In genomic region chr17:15981558-15981957, GRCm38 (mm10) we compare ENCODE assay signal across 17 mouse cellular contexts.
"Had no signal": no experiment of that assay in that cellular context is flagged by ENCODE, and none has a peak within 500 bp of the region (broad histone marks: within the 10 kb centered on the region; RNA-seq: fewer than 3 reads in every experiment).

No protein-coding gene starts in this region.

- H3K36me3 ChIP-seq: limb, embryonic 12.5 days; liver, embryonic 13.5 days; lung, embryonic 15.5 days had no signal

- H3K9ac ChIP-seq: limb, embryonic 12.5 days; liver, embryonic 13.5 days; liver, postnatal 0 days; lung, embryonic 15.5 days had no signal

- DNase-seq: kidney, adult 8-10 months; kidney, postnatal 25 days; layer of hippocampus, postnatal 36 days; liver; liver, embryonic 13.5 days; liver, postnatal 0 days; lung, postnatal 14 days; retina, postnatal 1 day; right cerebral cortex, postnatal 4 days; spleen, adult 18-20 months; thymus, adult 18-20 months; thymus, postnatal 25 days had no signal

- H3K27ac ChIP-seq: limb, embryonic 12.5 days; liver, embryonic 13.5 days; lung, embryonic 15.5 days; macrophage had no signal

- H3K4me1 ChIP-seq: liver, embryonic 13.5 days; lung, embryonic 15.5 days; megakaryocyte, embryonic 14.5 days had no signal

- H3K9me3 ChIP-seq: limb, embryonic 12.5 days; liver, embryonic 13.5 days; lung, embryonic 15.5 days; megakaryocyte, embryonic 14.5 days had no signal

- H3K4me3 ChIP-seq: limb, embryonic 12.5 days; liver, embryonic 13.5 days; lung, embryonic 15.5 days had no signal

- ATAC-seq: liver, postnatal 0 days; midbrain, embryonic 16.5 days had no signal

- H3K27me3 ChIP-seq: limb, embryonic 12.5 days; liver, embryonic 13.5 days; lung, embryonic 15.5 days; megakaryocyte, embryonic 14.5 days had no signal

- H3K4me2 ChIP-seq: limb, embryonic 12.5 days; liver, embryonic 13.5 days; lung, embryonic 15.5 days had no signal
